Mouse (Mus musculus) liver, postnatal 0 days (tissue): Measurements from ENCODE around the gene Sppl2c.

ENCODE experiments used
- CTCF ChIP-seq: sonication (generic); IDR thresholded peaks from 2 replicates; pipeline ENCODE4 v1.5.1; 2016; ENCODE audit warnings: antibody characterized with exemption, low read depth
- EP300 ChIP-seq: IDR thresholded peaks from 2 replicates; pipeline ENCODE4 v1.6.1; 2016; ENCODE audit warnings: antibody characterized with exemption, low read depth, mild to moderate bottlenecking

DNA sequence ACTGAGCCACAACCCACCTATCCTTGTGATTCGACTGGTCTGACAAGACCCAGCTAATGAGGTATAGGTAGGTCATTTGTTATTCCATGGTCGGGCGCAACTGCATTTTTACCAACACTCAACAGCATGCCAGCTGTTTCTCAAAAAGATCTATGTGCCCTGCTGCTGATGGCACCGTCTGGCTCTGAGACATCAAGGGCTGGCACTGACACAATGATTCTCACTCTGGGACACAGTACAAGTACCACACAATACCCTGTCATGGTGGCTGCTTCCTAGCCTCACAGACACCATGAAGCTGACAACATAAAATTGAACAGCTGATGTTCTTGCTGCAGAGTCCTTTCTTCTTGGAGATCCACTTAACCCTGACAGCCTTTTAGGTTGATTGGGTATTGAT, 34.2 kb downstream of the Sppl2c start:
- TF ChIP-seq CTCF (no peak), EP300 (no peak)
